Mouse (Mus musculus): ENCODE measurements around the gene Baz1b.

The Baz1b gene

DNA sequence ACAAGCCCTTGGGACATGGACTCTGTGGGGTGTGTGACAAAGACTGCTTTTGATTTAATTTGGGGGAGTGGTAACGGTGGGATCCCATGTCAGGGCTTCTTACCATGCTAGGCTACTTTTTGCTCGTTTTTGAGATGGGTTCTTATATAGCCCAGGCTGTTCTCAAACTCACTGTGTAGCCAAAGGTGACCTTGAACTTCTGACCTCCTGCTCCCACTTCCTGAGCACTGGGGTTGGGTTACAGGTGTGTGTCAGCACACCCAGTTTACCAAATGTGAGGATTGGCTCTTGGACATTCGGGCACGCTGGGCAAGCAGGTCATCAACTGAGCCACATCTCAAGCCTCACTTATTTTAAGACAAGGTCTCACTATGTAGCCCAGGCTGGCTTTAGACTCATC is 83.3 kb downstream of the Baz1b start:
- in situ Hi-C loops (cut with MboI, MseI), result no loop called here

DNA sequence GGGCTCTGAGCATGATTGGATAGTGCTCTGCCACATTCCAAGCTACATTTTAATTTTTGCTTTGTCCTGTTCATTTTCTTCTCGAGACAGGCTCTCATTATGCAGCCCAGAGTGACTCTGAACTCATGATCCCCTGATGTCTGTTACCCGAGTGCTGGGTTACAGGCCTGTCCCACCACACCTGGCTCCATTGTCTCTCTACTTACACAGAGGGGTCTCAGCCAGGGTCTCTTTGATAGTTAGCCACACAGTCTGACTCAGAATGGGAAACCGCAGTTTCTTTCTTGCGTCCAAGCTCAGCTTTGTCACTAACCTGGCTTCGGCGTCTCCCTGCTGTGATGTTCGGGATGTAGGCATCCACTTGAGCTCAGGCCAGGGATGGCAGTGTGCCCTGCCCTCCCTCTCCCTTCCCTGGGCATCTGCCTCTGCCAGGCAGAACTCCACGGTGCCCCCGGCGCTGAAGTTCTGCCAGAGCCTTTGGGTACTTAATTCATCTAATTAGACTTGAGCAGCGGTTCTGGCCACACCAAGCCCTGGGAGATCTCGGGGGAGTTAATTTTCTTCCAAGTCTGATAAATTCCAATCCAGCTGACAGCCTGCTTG is 84.6 kb downstream of the Baz1b start:
- in situ Hi-C loops (cut with MboI, MseI), result no loop called here

DNA sequence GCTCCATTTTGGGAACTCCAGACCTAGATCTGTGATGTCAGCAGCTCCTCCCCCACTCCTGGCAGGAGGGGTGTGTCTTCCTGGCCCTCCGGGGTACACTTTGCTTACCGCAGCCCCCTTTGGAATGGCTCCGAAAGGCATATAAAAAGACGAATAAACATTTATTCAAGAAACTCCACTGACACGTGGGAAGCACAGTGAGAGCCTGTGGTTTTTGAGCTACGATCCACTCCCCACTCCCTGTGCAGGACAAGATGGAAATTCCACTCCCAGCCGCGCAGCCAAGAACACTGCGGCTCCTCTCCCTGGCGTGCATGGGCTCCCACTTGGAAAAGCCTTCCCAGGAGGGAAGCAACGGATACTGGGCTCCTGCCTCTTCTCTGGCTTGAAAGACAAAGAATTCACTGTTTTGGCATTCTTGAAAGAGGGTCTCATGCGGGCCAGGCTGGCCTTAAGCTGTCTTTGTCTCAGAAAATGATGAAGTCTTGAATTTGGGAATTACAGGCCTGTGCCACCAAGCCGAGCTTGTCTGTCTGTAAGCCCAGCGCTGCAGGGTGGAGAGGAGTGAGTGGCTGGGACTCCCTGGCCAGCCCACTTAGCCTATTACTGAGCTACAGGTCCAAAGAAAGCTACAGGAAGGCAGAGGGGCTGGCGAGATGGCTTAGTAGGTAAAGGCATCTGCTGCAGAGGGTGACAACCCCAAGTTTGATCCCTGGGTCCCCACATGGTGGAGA is 87.8 kb downstream of the Baz1b start:
- in situ Hi-C loops (cut with MboI, MseI), result no loop called here

DNA sequence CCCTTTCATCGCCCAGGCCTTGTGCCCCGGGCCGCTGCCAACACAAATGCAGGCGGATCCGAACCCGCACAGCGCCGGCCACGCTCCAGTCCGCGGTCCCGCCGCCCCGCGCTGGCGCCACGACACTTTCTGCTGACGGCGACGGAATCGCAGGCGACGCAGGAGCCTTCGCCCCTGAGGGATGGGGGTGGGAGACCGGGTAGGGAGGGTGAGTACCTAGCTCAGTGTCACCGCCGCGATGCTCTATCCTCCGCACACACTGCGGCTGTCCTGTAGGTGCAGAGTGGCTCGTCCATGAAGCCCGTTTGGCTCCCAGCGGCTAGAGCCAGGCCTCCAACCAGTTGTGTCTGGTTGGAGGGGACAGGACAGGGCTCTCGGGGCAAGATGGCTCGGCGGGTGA is 89.5 kb downstream of the Baz1b start:
- in situ Hi-C loops (cut with MboI, MseI), result no loop called here

DNA sequence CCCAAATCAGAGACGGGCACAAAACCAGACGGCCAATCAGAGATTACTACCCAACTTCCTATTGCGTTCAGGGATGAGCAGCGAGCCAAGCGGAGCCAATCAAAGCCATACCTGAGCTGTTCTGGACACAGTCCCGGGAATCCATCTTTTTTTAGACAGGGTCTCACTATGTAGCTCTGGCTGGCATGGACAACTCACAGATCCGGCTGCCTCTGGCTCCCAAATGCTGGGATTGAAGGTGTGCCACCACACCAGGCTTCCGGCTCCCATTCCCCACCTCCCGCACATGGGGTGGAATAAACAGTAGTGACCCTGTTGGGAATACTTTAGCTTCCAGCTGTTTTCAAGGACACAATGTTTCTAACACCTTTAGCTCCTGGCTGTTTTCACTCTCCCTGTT is 93.2 kb downstream of the Baz1b start:
- in situ Hi-C loops (cut with MboI, MseI), result no loop called here

DNA sequence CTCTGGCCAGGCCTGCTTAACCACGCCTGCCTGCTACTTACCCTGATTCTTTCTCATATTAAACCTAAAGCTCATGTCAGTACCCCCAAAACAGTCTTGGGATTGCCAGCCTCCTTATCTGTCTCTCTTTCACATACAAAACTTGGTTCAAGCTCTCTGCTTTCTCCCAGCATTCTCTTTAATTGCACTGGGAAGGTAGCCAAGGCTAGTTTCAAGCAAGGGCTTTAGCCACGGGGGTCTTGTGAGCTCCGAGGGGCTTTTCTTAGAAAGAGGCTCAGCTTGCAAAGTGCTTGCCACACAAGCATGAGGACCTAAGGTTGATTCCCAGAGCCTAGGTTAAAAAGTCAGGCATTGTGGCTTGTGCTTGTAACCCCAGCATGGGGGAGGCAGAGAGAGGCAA is 98.1 kb downstream of the Baz1b start:
- in situ Hi-C loops (cut with MboI, MseI), result no loop called here

DNA sequence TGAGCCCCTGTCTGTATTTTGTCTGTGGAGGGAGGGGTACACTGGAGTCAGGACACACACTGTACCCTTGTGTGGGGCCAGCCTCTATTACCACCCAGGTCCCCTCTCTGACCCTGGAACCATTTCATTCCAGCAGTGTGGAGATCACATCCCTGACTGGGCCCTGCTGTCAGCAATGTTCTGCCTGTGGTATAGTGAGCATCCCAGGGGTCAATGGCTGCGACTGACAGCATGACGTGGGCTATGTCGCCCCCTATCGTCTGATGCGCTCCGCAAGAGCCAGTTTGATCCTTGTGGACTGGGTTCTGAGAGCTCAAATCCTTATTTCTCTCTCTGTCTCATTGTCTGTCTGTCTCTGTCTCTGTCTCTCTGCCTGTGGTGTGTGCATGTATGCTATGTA is 99.1 kb downstream of the Baz1b start:
- in situ Hi-C loops (cut with MboI, MseI), result no loop called here

DNA sequence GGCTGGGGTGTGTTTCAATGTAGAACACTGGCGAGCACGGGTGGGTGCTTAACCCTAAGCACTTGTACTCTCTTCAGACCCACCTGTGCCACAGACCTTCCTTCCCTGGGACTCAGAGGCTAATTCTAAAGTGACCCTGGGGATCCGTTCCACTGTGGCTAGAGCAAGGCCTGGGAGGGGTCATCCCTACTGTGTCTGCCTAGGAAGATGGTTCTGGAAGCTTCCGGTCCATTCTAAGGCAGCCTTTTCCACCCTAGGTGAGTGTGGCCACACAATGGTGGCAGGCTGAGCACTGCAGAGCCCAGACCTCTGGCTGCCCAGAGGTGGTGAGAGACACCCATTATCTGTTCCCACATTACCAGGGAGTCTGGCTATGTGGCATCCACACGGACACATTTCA is 99.9 kb downstream of the Baz1b start:
- in situ Hi-C loops (cut with MboI, MseI), result no loop called here

DNA sequence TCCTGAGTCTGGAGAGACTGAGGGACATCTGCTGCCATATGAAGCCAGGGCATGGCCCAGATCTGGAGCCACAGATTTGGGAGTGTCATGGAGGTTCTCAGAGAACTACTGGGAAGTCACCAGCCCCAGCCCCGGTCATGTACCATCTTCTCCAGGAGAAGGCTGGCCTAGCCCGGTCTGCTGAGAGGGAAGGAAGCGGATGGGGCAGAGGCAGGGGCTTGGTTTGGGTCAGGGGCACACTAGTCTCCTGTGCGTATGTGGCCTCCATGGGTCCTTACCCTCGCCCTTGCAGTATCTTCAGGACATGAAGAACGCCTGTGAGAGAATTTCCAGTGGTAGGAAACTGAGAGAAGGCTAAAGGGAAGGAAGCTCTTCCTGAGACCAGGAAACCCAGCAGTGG is 103.6 kb downstream of the Baz1b start:
- in situ Hi-C loops (cut with MboI, MseI), result no loop called here

DNA sequence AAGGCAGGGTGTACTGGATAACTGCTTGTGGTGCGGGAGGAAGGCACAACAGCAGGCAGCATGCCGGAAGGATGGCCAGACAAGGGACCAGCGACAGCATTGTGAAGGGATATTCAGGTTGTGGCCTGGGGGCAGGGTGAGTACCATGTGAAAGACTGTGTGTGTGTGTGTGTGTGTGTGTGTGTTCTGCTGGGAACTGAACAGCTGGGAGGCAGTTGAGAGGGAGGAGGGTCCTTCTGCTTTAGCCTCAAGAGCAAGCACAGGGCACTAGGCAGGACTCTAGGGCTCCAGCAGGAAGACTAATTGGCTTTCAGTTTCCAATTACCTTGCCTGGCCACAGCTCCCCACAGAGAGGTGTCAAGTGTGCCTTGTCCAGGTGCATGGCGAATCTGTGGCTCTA is 104.1 kb downstream of the Baz1b start:
- in situ Hi-C loops (cut with MboI, MseI), result no loop called here

DNA sequence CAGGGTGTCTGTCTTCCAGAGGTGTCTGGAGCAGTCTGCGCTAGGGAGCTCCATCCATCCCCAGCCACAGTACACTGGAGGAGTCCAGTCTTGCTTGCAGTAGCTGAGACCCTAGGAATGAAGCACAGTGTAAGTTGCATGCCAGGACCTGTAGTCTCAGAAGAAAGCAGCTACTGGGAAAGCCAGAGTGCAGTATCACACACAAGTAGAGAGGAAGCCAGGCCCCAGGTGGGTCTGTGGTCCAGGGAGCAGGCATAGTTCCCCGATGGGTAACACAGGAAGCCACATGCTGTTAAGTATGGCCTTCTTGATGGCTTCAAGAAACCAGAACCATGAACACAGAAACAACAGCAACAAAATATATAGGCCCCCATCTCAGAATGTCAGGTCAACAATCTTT is 104.9 kb downstream of the Baz1b start:
- in situ Hi-C loops (cut with MboI, MseI), result no loop called here

Measured in T-helper 17 cell (primary cell).